Mouse (Mus musculus) forebrain, embryonic 11.5 days (tissue): Measurements from ENCODE around the gene Ifit1bl2. TPM values are rescaled to one million over a fixed set of nuclear protein-coding genes. Genes with fewer than 3 reads are reported as not detected.
"Not testable (repeated sequence)": the region's sequence is repeated elsewhere in the genome, so short reads cannot be mapped to it uniquely, and the experiment has no call there.

Experiments
- ATAC-seq: fragments of 200-750 bp; cut with Nextera tagmentation; replicated peaks from 2 replicates; pipeline ENCODE4 v1.8.0; 2017; ENCODE audit warnings: moderate TSS enrichment; ENCODE audit not compliant: low FRiP score
- DNase-seq: peaks from one replicate; pipeline ENCODE4 v3.0.0-alpha.2; 2017; ENCODE audit warnings: low spot score
- H3K27ac ChIP-seq: fragments of 300-500 bp; sonication (generic); 2 replicates; pipeline ENCODE4 v1.5.1; 2014; ENCODE audit warnings: low read depth, low read length
- H3K27me3 ChIP-seq: fragments of 300-500 bp; sonication (generic); 2 replicates; pipeline ENCODE4 v1.6.1; 2014; ENCODE audit warnings: mild to moderate bottlenecking, low read length, mixed read lengths; ENCODE audit not compliant: control insufficient read depth, insufficient read depth
- H3K36me3 ChIP-seq: fragments of 300-500 bp; sonication (generic); 2 replicates; pipeline ENCODE4 v1.6.1; 2014; ENCODE audit warnings: mild to moderate bottlenecking, low read length, moderate library complexity, mixed read lengths; ENCODE audit not compliant: control insufficient read depth, insufficient read depth
- H3K4me1 ChIP-seq: fragments of 300-500 bp; sonication (generic); replicated peaks from 2 replicates; pipeline ENCODE4 v1.6.1; 2014; ENCODE audit warnings: low read length, mixed read lengths; ENCODE audit not compliant: control insufficient read depth, insufficient read depth
- H3K4me2 ChIP-seq: fragments of 300-500 bp; sonication (generic); 2 replicates; pipeline ENCODE4 v1.6.1; 2014; ENCODE audit warnings: low read depth, mild to moderate bottlenecking, low read length, moderate library complexity, mixed read lengths; ENCODE audit not compliant: severe bottlenecking
- H3K4me3 ChIP-seq: fragments of 300-500 bp; sonication (generic); 2 replicates; pipeline ENCODE4 v1.5.1; 2014; ENCODE audit warnings: low read depth, low read length
- H3K9ac ChIP-seq: fragments of 300-500 bp; sonication (generic); 2 replicates; pipeline ENCODE4 v1.6.1; 2014; ENCODE audit warnings: low read length
- H3K9me3 ChIP-seq: fragments of 300-500 bp; sonication (generic); 2 replicates; pipeline ENCODE4 v1.6.1; 2016; ENCODE audit warnings: low read length, mixed read lengths; ENCODE audit not compliant: control insufficient read depth
- WGBS: fragments of 180-500 bp; shearing (Covaris S2); extraction: QIAGEN DNeasy Blood & Tissue Kit; methylation state at CpG from one replicate; pipeline ENCODE4 v1.1.7; 2014; 5-methylcytosine and 5-hydroxymethylcytosine counted together
- polyA plus RNA-seq: library from polyadenylated mRNA; unstranded; fragments of >200 nt; fragmentation: Nextera tagmentation; extraction: Ambion mirVana; gene quantifications from 2 replicates; pipeline ENCODE4 v1.2.1, GENCODE M21; 2014

Ifit1bl2 gene
- polyA plus RNA-seq, 1 experiment from 2014 or later, result 0.09 TPM

DNA sequence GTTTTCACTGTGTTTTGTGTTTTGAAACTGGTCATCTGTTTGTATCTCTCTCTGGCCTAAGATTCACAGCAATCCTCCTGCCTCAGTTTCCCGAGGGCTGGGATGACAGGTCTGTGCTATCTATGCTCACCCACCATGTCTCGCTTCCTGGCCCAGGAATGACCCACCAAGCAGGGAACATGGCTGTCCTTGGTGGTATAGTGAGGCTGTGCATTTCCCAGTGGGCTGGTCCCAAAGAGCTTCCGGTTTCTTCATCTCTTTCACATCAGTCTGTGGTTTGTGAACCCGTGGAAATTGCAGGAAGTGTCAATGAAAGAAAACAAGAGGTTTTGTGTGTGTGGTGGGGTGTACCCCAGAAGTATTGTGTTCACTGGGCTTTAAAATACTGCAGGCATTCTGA, 15.9 kb downstream of the Ifit1bl2 start:
- H3K4me1 ChIP-seq, result no peaks in the 10 kb centered on the region
- DNase-seq, result no peak
- H3K27me3 ChIP-seq, result no peaks in the 10 kb centered on the region
- no peak overlapping the region for H3K27ac ChIP-seq
- WGBS, result 81% methylated on average over 4 of the region's 4 CpGs
- H3K9ac ChIP-seq, result no peak overlapping the region
- no peaks in the 10 kb centered on the region for H3K9me3 ChIP-seq
- no peaks in the 10 kb centered on the region for H3K36me3 ChIP-seq
- no peak for ATAC-seq
- no peak overlapping the region for H3K4me2 ChIP-seq
- no peak overlapping the region for H3K4me3 ChIP-seq

DNA sequence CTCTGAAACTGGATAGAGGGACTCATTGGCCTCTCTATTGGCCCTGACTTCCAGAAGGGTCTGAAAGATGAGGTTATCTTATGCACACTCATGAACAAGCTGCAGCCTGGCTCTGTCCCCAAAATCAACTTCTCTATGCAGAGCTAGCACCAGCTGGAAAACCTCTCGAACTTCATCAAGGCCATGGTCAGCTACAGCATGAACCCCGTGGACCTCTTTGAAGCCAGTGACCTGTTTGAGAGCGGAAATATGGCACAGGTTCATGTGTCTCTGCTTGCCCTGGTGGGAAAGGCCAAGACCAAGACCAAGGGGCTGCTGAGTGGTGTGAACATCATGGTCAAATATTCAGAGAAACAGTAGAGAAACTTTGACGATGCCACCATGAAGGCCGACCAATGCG, 16.8 kb downstream of the Ifit1bl2 start:
- no peak overlapping the region for H3K27ac ChIP-seq
- 94% methylated on average over 6 of the region's 6 CpGs for WGBS
- H3K36me3 ChIP-seq, result no peaks in the 10 kb centered on the region
- ATAC-seq, result no peak
- no peaks in the 10 kb centered on the region for H3K9me3 ChIP-seq
- DNase-seq, result no peak
- H3K4me1 ChIP-seq, result no peaks in the 10 kb centered on the region
- no peak overlapping the region for H3K9ac ChIP-seq
- H3K27me3 ChIP-seq, result no peaks in the 10 kb centered on the region
- no peak overlapping the region for H3K4me2 ChIP-seq
- no peak overlapping the region for H3K4me3 ChIP-seq

DNA sequence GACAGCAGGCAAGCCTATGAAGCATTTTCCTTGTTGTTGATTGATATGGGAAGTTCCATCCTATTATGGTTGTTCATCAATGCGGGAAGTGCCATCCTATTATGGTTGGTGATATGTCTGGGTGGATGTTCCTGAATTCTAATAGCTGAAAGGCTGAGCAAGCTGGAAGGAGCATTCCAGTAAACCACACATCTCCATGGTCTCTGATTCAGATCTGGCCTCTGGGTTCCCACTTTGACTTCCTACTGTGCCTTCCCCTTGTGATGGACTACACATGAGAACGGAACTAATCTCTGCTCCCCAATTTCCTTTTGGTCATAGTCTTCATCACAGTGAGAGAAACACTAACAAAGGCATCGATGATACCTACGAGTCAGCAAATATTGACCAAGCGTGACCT, 19.7 kb downstream of the Ifit1bl2 start:
- no peaks in the 10 kb centered on the region for H3K27me3 ChIP-seq
- H3K4me1 ChIP-seq, result no peaks in the 10 kb centered on the region
- H3K9me3 ChIP-seq, result no peaks in the 10 kb centered on the region
- no peak overlapping the region for H3K4me3 ChIP-seq
- no peak overlapping the region for H3K4me2 ChIP-seq
- DNase-seq, result no peak
- H3K9ac ChIP-seq, result no peak overlapping the region
- WGBS, result 92% methylated on average over 5 of the region's 5 CpGs
- no peak for ATAC-seq
- H3K36me3 ChIP-seq, result no peaks in the 10 kb centered on the region
- no peak overlapping the region for H3K27ac ChIP-seq

DNA sequence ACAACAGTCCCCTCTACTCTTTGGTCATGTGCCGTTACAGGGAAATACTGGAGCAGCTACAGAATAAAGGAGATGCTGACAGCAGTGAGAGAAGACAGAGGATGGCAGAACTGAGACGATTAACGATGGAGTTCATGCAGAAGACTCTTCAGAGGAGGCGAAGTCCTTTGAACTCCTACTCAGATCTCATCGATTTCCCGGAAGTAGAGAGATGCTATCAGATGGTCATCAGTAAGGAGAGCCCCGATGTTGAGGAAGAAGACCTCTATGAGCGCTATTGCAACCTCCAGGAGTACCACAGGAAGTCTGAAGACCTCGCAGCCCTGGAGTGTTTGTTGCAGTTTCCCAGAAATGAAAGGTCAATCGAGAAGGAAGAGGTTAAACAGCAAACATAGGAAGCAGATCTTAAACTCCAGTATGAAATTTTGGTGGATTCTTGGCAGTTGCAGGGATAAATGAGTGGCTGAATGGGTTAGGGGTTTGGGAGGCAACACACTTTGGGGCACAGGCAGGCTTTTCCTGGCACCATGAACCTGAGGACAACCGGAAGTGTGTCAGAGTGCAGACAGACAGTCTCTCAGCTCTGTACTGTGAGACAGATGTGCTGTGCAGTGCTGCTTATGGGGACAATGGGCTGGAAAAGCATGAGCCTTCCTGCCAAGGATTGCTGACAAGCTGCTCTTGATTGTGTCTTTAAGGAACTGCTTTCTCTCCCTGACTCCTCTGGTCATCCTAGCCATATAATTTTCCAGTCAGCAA, 28.1 kb downstream of the Ifit1bl2 start:
- H3K27me3 ChIP-seq, H3K9ac ChIP-seq, H3K4me2 ChIP-seq: not testable (repeated sequence)

DNA sequence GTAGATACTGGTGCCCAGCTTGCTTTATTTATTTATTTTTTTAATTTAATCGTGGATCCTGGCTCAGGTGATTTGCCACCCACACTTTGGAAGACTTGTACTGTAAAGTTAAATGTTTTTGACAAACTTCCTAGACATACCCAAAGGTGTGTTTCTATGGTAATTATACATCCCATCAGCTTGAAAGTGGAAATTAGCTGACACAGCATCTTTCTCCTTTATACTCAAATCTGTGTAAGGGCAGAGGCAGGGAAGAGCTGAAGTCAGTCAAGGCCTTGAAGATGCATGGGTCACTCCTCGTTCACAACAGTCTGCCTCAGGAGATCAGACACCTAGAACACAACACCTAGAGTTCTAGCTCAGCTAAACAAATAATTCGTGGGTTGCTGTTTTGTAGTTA, 30.4 kb downstream of the Ifit1bl2 start:
- 83% methylated on average over 3 of the region's 3 CpGs for WGBS
- H3K9ac ChIP-seq, ATAC-seq, H3K36me3 ChIP-seq, H3K4me2 ChIP-seq, H3K27me3 ChIP-seq, H3K27ac ChIP-seq, H3K4me3 ChIP-seq, H3K9me3 ChIP-seq, H3K4me1 ChIP-seq, DNase-seq: not testable (repeated sequence)

More for the DNA sequence above, 28.1 kb downstream of the Ifit1bl2 start:
- H3K27ac ChIP-seq, H3K4me3 ChIP-seq, ATAC-seq, H3K4me1 ChIP-seq, H3K36me3 ChIP-seq, H3K9me3 ChIP-seq, DNase-seq: not testable (repeated sequence)
- WGBS, result 89% methylated on average over 5 of the region's 11 CpGs

DNA sequence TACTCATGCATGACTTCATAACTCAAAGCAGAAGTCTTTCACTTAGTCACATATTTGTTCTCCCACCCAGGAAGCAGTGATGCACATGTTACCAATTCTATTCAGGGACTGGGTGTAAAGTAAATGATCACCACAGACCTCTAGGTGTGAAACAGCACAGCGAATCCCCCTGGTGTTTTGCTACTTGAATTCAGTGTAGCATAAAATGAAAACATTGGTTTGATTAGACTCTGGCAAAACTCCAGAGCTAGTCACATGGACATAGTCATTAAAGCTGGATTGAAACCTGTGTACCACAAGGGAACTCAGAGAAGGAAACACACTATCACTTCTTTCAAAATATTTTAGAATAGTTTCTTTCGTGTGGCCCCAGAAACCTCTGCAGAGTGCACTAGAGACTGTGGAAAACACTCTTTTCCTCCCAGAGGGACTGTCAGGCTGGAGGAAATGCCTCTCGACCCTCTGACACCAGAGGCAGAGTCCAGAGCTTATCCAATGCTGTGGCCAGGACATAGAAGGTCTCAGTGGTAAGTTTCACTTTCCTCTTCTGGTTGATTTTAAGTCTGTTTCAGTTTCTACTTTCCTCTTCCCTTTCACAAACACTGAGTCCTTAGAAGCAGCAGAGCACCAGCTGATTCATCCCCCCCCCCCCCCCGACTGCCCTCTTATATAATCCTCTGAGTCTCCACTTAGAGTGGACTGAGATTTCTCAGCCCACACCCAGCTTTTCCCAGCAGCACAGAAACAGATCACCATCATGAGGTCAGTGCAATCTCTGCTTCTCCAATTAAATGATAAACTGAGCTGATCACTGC, 33.1 kb downstream of the Ifit1bl2 start, which contains the start of gene Ifit3b:
Ifit3b (plus strand) TSS at position 734 of the 815 bp plus-strand sequence.
- not testable (repeated sequence) for DNase-seq, H3K9ac ChIP-seq, H3K4me3 ChIP-seq, H3K4me2 ChIP-seq, H3K36me3 ChIP-seq, ATAC-seq, H3K27me3 ChIP-seq, H3K27ac ChIP-seq, H3K4me1 ChIP-seq, H3K9me3 ChIP-seq
- WGBS, result 68% methylated on average over 4 of the region's 4 CpGs

DNA sequence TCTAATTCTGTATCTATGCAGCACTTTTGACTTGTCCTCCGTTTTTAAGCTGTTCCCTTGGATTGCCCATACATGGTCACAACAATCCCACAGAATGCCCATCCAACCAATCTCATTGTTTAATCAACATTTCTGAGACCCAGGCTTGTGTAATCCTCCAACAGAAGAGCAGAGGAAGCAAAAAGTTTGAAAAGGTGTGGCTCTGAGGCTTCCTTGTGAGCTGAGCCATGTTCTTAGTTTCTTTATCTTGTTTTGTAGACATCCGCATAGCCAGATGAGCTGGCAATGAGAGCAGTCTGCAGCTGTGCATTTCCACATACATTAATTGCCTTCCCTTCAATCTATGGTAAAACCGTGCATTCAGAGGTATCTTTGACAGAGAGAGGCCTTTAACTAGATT, 35.1 kb downstream of the Ifit1bl2 start:
- Histone ChIP-seq H3K4me2 (no peak overlapping the region), H3K4me3 (no peak overlapping the region), H3K36me3 (no peaks in the 10 kb centered on the region), H3K27ac (no peak overlapping the region), H3K27me3 (no peaks in the 10 kb centered on the region), H3K9ac (no peak overlapping the region), H3K9me3 (no peaks in the 10 kb centered on the region), H3K4me1 (no peaks in the 10 kb centered on the region)
- ATAC-seq, result no peak
- 90% methylated on average over 3 of the region's 3 CpGs for WGBS
- DNase-seq, result no peak

DNA sequence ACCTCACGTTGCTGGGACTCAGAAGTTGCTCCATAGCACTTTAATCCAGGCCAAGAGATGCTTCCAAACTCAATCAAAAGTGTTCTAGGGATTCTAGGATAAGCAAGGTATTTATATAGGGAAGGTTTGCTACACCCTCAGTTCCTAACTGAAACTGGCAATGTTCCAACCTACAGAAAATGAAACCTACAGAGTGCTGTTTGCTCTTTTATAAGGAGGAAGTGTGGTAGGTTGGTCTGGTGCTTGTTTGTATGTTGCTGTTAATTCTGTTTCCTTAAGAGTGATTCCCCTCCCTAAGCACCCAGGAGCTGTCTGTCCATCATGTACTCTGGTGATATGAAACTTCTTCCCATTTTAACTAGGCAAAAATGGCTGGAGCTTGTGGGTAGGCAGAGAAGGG, 38.7 kb downstream of the Ifit1bl2 start, which contains the start of gene Ifit1bl1:
Ifit1bl1 (minus strand) TSS at position 69 of the 400 bp plus-strand sequence.
- not testable (repeated sequence) for H3K9me3 ChIP-seq, H3K36me3 ChIP-seq, H3K4me2 ChIP-seq, H3K4me3 ChIP-seq, DNase-seq, ATAC-seq, H3K9ac ChIP-seq, H3K4me1 ChIP-seq, H3K27me3 ChIP-seq, H3K27ac ChIP-seq
- 52% methylated on average over 1 of the region's 1 CpGs for WGBS
